Mouse (Mus musculus) forebrain, postnatal 0 days (tissue): Measurements from ENCODE around the gene Dpp6. TPM values are rescaled to one million over a fixed set of nuclear protein-coding genes. Genes with fewer than 3 reads are reported as not detected.

Experiments used
- ATAC-seq: fragments of 200-750 bp; cut with Nextera tagmentation; 2 replicates; pipeline ENCODE4 v1.8.0; 2017; ENCODE audit warnings: mild to moderate bottlenecking, moderate library complexity
- DNase-seq: peaks from one replicate; pipeline ENCODE4 v3.0.0-alpha.2; 2015
- H3K27ac ChIP-seq: fragments of 300-500 bp; sonication (generic); 2 replicates; pipeline ENCODE4 v1.5.1; 2014; ENCODE audit warnings: low read depth, mild to moderate bottlenecking, antibody characterized with exemption, low read length, moderate library complexity, mixed read lengths
- H3K27me3 ChIP-seq: fragments of 300-500 bp; sonication (generic); 2 replicates; pipeline ENCODE4 v1.6.1; 2014; ENCODE audit warnings: mild to moderate bottlenecking, low read length, mixed read lengths; ENCODE audit not compliant: insufficient read depth
- H3K36me3 ChIP-seq: fragments of 300-500 bp; sonication (generic); 2 replicates; pipeline ENCODE4 v1.6.1; 2014; ENCODE audit warnings: mild to moderate bottlenecking, moderate library complexity; ENCODE audit not compliant: insufficient read depth
- H3K4me1 ChIP-seq: fragments of 300-500 bp; sonication (generic); 2 replicates; pipeline ENCODE4 v1.6.1; 2014; ENCODE audit warnings: antibody characterized with exemption; ENCODE audit not compliant: insufficient read depth
- H3K4me2 ChIP-seq: fragments of 300-500 bp; sonication (generic); 2 replicates; pipeline ENCODE4 v1.6.1; 2014; ENCODE audit warnings: low read depth, mild to moderate bottlenecking, moderate library complexity
- H3K4me3 ChIP-seq: fragments of 300-500 bp; sonication (generic); 2 replicates; pipeline ENCODE4 v1.5.1; 2014; ENCODE audit warnings: low read depth, low read length, mixed read lengths
- H3K9ac ChIP-seq: fragments of 300-500 bp; sonication (generic); 2 replicates; pipeline ENCODE4 v1.6.1; 2014; ENCODE audit warnings: mild to moderate bottlenecking
- H3K9me3 ChIP-seq: fragments of 300-500 bp; sonication (generic); 2 replicates; pipeline ENCODE4 v1.6.1; 2016; ENCODE audit warnings: low read length
- CTCF ChIP-seq: sonication (generic); IDR thresholded peaks from 2 replicates; pipeline ENCODE4 v1.5.1; 2016; ENCODE audit warnings: antibody characterized with exemption, control low read depth, low read depth
- WGBS: fragments of 180-500 bp; shearing (Covaris S2); extraction: QIAGEN DNeasy Blood & Tissue Kit; methylation state at CpG from one replicate; pipeline ENCODE4 v1.1.7; 2014; 5-methylcytosine and 5-hydroxymethylcytosine counted together
- polyA plus RNA-seq: library from polyadenylated mRNA; unstranded; fragments of >200 nt; fragmentation: Nextera tagmentation; extraction: Ambion mirVana; gene quantifications from 2 replicates; pipeline ENCODE4 v1.2.1, GENCODE M21; 2015
- total RNA-seq: library from RNA; depleted of rRNA; stranded (reverse); fragments of >200 nt; gene quantifications from 2 replicates; pipeline ENCODE4 v1.2.3, GENCODE M21; 2014

Dpp6 gene
- total and polyA plus RNA-seq, 2 experiments from 2014 or later, result 58.4 to 116 TPM

- ATAC-seq, result no peak
- no peaks in the 10 kb centered on the region for H3K27me3 ChIP-seq
- WGBS, result 80% methylated on average over 4 of the region's 4 CpGs
Measured at GRCm38 (mm10) chr5:27271336-27271735, 454.3 kb downstream of the Dpp6 start.

GRCm38 (mm10) chr5:27274781-27275395 is 457.9 kb downstream of the Dpp6 start:
- H3K36me3 ChIP-seq, result no peaks in the 10 kb centered on the region
- no peak overlapping the region for H3K4me3 ChIP-seq
- H3K4me2 ChIP-seq, result no peak overlapping the region
- no peaks in the 10 kb centered on the region for H3K27me3 ChIP-seq
- no peak overlapping the region for H3K9ac ChIP-seq
- no peak for TF ChIP-seq CTCF
- ATAC-seq (no peak), DNase-seq (no peak)
- no peaks in the 10 kb centered on the region for H3K9me3 ChIP-seq
- H3K4me1 ChIP-seq, result no peaks in the 10 kb centered on the region
- no peak overlapping the region for H3K27ac ChIP-seq
- WGBS, result 65% methylated on average over 8 of the region's 8 CpGs

More at GRCm38 (mm10) chr5:27271336-27271735, 454.3 kb downstream of the Dpp6 start:
- H3K4me2 ChIP-seq, result no peak overlapping the region
- no peak overlapping the region for H3K9ac ChIP-seq
- no peaks in the 10 kb centered on the region for H3K36me3 ChIP-seq
- H3K4me1 ChIP-seq, result no peaks in the 10 kb centered on the region
- H3K27ac ChIP-seq, result no peak overlapping the region
- TF ChIP-seq CTCF, result no peak
- no peaks in the 10 kb centered on the region for H3K9me3 ChIP-seq
- H3K4me3 ChIP-seq, result no peak overlapping the region
- DNase-seq, result no peak

- 89% methylated on average over 1 of the region's 1 CpGs for WGBS
Measured at GRCm38 (mm10) chr5:27275871-27276270, 458.9 kb downstream of the Dpp6 start.

GRCm38 (mm10) chr5:27278120-27278645 is 461.2 kb downstream of the Dpp6 start:
- ATAC-seq (no peak), DNase-seq (no peak)
- H3K27me3 ChIP-seq, result no peaks in the 10 kb centered on the region
- no peaks in the 10 kb centered on the region for H3K4me1 ChIP-seq
- no peak for TF ChIP-seq CTCF
- H3K36me3 ChIP-seq, result no peaks in the 10 kb centered on the region
- H3K9ac ChIP-seq, result no peak overlapping the region
- H3K9me3 ChIP-seq, result no peaks in the 10 kb centered on the region
- no peak overlapping the region for H3K4me3 ChIP-seq
- 69% methylated on average over 10 of the region's 10 CpGs for WGBS
- no peak overlapping the region for H3K4me2 ChIP-seq
- H3K27ac ChIP-seq, result no peak overlapping the region

More at GRCm38 (mm10) chr5:27275871-27276270, 458.9 kb downstream of the Dpp6 start:
- Histone ChIP-seq H3K27ac (no peak overlapping the region), H3K4me3 (no peak overlapping the region), H3K9me3 (no peaks in the 10 kb centered on the region), H3K9ac (no peak overlapping the region), H3K4me1 (no peaks in the 10 kb centered on the region), H3K27me3 (no peaks in the 10 kb centered on the region), H3K36me3 (no peaks in the 10 kb centered on the region), H3K4me2 (no peak overlapping the region)
- ATAC-seq, result no peak
- no peak for TF ChIP-seq CTCF
- DNase-seq, result no peak

GRCm38 (mm10) chr5:27286876-27287275 is 469.9 kb downstream of the Dpp6 start:
- H3K9ac ChIP-seq, result no peak overlapping the region
- no peak for DNase-seq
- H3K27ac ChIP-seq, result no peak overlapping the region
- H3K9me3 ChIP-seq, result no peaks in the 10 kb centered on the region
- H3K4me2 ChIP-seq, result no peak overlapping the region
- H3K4me3 ChIP-seq, result no peak overlapping the region
- WGBS, result 12% methylated on average over 4 of the region's 4 CpGs
- H3K4me1 ChIP-seq, result no peaks in the 10 kb centered on the region
- peak; percentile 84 for ATAC-seq
- no peaks in the 10 kb centered on the region for H3K27me3 ChIP-seq
- no peaks in the 10 kb centered on the region for H3K36me3 ChIP-seq
- no peak for TF ChIP-seq CTCF

DNA sequence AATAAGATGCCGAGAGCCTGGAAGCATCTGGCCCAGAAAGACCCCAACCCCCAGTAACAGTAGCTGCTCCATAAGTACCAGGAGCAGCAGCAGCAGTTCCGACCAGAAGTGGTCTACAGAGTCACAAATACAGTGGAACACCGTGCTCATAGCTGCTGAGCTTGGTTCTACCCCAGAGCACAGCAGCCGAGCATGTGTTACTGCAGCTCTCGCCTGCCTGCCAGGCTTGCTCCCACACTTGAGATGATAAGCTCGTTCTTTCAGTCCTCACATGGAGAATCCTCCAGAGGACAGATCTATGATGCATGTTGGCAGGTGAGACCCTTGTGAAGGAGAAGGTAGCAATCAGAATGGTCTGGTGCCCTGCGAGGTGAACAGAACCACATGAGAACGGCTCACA is 474.4 kb downstream of the Dpp6 start:
- H3K4me1 ChIP-seq, result no peaks in the 10 kb centered on the region
- no peak for ATAC-seq
- no peak overlapping the region for H3K4me2 ChIP-seq
- no peaks in the 10 kb centered on the region for H3K36me3 ChIP-seq
- no peak for DNase-seq
- TF ChIP-seq CTCF, result no peak
- no peaks in the 10 kb centered on the region for H3K9me3 ChIP-seq
- H3K4me3 ChIP-seq, result no peak overlapping the region
- WGBS, result 84% methylated on average over 8 of the region's 8 CpGs
- no peaks in the 10 kb centered on the region for H3K27me3 ChIP-seq
- no peak overlapping the region for H3K9ac ChIP-seq
- H3K27ac ChIP-seq, result no peak overlapping the region

- 87% methylated on average over 7 of the region's 7 CpGs for WGBS
- Histone ChIP-seq H3K36me3 (no peaks in the 10 kb centered on the region), H3K9me3 (no peaks in the 10 kb centered on the region), H3K4me2 (no peak overlapping the region), H3K4me1 (no peaks in the 10 kb centered on the region), H3K4me3 (no peak overlapping the region), H3K27me3 (no peaks in the 10 kb centered on the region), H3K9ac (no peak overlapping the region), H3K27ac (no peak overlapping the region)
- TF ChIP-seq CTCF, result no peak
- ATAC-seq (no peak), DNase-seq (no peak)
Measured at GRCm38 (mm10) chr5:27292236-27292635, 475.2 kb downstream of the Dpp6 start.
